Mouse (Mus musculus) kidney, adult 8-10 months (tissue): ENCODE results near the gene Slc7a11.

Experiments used
- DNase-seq, 2 experiments: peaks; one replicate each; pipeline ENCODE4 v3.0.0; 2022

The Slc7a11 gene

DNA sequence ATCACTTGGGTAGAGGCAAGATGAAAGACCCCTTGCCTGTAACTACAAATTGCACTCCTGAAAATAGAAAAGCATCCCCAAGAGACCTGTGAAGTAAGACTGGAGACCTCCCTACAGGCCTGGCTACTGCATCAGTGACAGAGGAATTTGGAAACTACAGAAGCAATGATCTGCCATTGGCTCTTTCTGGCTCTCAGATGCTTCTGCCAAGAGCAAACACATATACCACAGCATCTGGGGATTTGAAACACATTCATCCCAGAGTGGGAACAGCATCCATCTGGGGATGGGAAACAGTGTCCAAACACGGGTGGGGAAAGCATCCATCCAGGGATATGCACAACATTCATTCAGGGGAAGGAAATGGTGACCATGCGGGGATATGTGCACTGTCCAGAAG, 313.1 kb downstream of the Slc7a11 start:
- no peak for DNase-seq

- DNase-seq = no peak
Observed at GRCm38 (mm10) chr3:50121001-50121400, 322.4 kb downstream of the Slc7a11 start.

DNA sequence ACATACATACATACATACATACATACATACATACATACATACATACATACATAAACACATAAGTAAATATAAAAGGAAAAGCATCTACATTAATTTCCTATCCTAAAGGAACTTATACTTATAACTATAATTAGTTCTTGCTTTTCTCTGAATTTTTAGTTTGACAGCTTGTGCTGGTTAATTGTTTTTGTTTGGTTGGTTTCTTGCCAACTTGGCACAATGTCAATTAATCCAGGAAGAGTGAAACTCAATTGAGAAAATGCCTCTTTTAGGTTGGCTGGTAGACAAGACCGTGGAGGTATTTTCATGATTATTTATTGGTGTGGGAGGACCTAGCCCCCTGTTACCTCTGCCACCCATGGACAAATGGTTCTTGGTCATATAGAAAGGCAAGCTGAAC, 327.1 kb downstream of the Slc7a11 start:
- DNase-seq = no peak

- no peak for DNase-seq
Observed at GRCm38 (mm10) chr3:50105509-50105908, 337.9 kb downstream of the Slc7a11 start.

GRCm38 (mm10) chr3:50094404-50095092, 348.9 kb downstream of the Slc7a11 start:
- DNase-seq = no peak

DNA sequence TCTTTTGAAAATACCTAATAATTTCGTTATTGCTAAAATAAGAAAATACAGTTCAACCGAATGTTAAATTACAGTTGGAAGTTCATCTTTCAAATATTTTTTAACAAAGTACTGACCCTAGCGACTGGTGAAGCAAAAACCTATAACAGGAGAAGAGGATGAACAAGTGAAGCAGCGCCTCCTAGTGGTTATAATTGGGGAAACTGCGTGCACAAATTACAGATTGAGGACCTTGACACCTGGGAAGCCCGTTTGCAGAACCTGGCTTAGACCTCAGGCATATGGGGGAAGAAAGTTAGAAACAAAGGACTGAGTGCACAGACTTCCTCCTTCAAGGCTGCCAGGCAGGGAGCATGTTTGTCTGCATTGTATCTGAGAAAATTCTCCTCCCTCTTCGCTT, 366.4 kb downstream of the Slc7a11 start:
- peak; percentile 20 to 52 for DNase-seq

GRCm38 (mm10) chr3:50063396-50063795, 380.0 kb downstream of the Slc7a11 start:
- DNase-seq = no peak

DNA sequence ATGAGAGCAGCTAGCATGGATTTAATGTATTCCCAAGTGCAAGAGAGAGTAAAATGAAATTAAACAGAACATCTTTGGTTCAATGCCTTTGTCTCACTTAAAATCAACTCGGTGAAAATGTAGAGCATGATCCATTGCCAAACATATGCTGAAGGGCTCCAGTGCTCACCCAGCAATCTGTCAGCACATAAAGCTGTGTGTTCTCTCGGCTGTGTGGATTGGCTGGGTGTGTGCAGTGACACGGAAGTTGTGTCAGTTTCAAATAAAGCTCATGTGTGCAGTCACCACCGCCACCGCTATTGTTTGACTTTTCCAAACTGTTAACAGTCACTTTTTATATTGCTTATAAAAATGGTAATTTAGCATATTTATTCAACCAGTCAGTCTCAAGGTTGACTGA, 398.7 kb downstream of the Slc7a11 start:
- no peak for DNase-seq

DNA sequence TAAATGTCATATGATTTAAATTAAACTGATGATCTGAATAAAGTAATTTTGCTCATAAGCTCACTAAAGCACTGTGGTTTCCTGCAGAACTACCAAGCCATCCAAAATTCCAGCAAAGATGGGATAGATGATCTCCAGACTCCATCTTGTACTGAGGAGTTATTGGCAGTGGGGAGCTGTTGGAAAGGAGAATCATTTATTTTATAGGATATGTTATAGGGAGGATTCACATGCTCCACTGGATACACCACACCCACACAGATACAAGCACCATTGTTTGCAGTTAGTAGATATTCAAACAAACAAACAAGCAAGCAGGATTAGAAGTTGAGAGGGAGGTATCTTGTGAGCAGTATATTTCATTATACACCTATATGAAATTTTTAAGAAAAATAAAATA, 399.3 kb downstream of the Slc7a11 start:
- no peak for DNase-seq

DNA sequence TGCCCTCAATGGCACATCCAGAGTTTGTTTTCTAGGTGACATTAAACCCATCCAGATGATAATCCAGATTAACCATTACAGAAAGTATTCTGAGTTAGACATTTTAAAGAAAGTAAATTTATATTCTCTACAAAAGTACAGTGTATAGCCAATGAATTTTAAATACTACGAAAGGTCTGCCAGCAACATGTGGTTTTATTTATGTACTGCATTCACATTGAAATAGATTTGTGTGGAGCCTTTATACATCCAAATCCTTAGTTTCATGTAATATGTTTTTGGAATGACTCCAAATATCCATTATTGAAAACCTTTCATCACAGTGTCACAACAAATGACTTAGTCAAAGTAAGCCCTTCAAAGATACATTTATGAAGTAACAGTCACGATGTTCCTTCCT, 402.3 kb downstream of the Slc7a11 start:
- no peak for DNase-seq

- no peak for DNase-seq
Observed at GRCm38 (mm10) chr3:50035875-50036528, 407.4 kb downstream of the Slc7a11 start.

DNA sequence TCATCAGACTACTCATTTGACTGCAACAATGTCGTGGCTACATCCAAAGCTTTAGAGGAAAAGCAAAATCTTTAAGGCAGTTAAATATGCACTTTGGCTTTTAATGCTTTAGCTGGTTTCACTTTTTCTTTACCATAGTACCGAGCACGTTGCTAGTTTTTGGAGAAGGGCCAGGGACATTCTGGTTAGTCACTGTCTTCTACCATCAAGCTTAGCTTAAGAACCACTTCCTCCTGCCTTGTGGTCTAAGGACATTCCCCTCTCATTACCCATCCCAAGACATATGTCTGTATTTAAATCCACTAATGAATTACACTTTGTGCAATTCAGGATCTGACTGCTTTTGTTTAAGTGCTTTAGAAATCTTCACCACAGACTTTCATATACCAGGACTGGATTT, 410.1 kb downstream of the Slc7a11 start:
- no peak for DNase-seq

DNA sequence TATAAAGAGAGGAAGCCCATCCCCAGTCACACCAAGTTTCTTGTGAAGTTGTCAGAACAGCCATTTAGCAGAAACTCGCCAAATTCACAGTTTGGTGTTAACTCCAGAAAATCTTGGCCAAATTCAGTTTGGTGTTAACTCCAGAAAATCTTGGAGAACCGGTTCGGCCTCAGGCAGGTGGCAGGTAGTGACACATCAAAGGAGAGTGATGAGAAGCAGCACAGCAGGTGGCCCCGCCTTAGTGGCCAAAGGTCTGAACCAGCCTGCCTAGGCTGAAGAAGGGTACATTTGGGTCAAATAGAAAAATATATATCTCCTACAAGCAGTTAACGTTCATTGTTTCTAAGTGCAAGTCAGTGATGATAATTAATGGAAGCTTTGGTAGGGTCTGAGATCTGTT, 417.4 kb downstream of the Slc7a11 start:
- DNase-seq = no peak

DNA sequence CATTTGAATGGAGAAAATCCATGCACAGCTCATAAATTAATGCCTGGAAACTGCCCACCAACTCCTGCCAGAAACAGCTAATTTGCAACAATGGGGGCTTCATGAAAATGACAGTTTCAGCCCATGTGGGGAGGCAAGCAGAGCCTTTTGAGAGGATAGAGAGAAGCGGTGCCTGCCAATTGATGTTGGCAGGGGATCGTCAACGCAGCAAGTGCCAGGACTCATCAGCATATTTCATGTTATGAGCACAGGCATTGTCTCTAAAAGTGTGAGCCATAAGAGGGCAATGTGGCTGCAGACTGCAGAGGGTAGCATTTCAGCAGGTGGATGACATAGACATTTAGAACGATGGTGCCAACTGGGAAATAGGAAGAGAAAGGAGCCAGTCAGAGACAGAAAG, 429.0 kb downstream of the Slc7a11 start:
- DNase-seq = no peak

DNA sequence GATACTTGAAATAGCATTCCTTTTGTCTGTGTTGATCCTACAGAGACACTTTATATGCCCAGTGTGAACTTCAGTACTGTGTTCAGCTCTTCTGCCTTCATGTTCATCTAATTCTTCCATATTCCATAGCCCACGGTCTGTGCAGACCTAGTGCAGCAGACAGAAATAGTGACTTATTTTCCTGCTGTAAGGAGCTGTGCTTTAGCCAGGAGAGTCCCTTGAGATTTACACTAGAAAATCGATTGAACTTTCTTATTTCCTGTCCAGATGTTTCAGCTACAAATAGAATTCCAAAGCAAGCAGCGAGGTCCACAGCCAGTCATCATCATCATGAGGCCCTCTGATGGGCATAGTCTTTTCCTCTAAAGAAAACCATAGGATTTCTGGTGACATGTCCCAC, 431.4 kb downstream of the Slc7a11 start:
- peak in 1 of 2 experiments; percentile 4 for DNase-seq

DNA sequence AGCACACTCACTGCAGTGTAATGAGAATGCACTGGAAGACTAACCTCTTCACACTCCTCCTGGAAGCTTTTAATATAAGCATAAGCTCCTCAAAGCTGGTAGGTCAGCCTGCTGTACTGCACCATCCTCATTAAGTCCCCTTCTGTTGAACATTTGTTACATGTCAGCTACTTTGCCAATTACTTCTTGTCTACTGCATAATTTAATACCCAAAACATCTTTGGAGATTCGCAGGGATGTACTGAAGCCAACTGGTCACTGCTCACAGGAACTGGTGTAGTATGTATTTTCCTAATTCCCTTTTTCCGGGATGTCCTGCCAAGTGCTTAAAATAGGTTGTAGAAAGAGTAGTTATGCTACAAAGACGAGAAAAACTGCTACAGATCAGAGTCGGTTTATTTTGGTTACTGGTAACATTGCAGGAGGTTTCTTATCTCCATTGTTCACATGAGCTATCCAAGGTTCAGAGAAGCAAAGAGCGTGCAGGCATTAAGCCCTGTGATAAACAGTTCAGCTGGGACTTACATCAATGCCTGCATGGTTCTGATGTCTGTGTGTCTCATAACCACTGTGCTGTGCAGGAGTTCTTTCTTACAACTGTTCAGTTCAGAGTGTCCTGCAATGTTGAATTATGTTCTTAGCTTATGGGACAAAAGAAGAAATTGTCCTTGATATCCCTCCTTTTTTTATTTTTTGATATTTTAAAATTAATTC, 439.3 kb downstream of the Slc7a11 start:
- DNase-seq = no peak

DNA sequence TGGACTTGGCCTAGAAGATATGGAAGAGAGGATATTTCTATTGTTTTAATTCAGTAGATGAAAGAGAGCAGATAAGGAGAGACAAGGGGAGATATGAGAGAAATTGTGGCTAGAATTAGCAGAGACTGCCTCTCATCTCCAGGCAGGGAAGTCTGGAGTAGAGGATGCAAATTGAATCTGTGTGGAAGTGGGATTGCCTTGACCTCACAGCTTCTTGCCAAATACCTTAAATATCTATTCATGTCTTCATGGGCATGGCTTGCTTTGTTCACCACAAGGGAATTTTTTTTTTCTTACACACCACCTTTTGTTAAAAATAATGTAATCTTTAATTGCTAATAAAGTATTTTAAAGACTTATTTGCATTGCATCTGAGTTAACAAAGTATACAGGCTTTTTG, 441.3 kb downstream of the Slc7a11 start:
- no peak for DNase-seq

DNA sequence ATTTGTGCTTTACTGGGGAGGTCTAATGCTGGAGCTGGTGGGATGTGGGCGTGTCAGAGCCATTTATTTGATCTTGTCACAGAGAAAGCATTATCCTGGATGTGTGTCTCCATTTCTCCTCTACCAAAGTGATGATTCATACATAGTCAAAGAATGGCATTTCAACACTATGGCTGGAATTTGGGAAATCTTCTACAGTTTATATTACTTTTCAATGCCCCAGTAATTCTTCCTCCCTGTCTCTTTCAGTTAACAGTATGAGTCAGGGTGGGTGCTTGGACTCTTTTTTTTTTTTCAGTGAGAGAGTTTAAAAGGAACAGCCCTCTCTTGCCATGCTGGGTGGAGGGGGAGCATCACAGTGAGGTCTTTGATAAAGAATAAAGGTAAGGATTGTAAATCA, 441.8 kb downstream of the Slc7a11 start:
- DNase-seq = no peak

- DNase-seq = peak; percentile 4 to 6
Observed at GRCm38 (mm10) chr3:49992891-49993290, 450.5 kb downstream of the Slc7a11 start.

DNA sequence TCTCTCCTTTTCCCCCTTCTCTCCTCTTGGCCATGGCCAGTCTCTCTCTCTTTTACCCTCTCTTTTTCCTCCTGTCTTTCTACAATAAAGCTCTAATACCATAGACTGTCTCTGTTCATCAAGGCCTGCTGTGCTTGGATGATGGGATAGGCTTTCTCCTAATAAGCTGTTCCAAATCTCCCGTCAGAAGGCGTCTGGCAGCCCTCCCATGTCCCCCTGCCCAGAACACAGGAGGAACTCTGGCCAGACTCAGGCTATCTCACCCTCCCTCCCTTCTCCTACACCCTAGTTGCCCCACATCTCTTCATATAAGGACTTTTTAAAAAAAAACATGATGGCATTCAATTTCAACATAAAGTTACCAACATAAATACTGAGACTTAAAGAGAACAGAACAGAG, 456.2 kb downstream of the Slc7a11 start:
- DNase-seq = no peak

GRCm38 (mm10) chr3:49984795-49985194, 458.6 kb downstream of the Slc7a11 start:
- DNase-seq = no peak

DNA sequence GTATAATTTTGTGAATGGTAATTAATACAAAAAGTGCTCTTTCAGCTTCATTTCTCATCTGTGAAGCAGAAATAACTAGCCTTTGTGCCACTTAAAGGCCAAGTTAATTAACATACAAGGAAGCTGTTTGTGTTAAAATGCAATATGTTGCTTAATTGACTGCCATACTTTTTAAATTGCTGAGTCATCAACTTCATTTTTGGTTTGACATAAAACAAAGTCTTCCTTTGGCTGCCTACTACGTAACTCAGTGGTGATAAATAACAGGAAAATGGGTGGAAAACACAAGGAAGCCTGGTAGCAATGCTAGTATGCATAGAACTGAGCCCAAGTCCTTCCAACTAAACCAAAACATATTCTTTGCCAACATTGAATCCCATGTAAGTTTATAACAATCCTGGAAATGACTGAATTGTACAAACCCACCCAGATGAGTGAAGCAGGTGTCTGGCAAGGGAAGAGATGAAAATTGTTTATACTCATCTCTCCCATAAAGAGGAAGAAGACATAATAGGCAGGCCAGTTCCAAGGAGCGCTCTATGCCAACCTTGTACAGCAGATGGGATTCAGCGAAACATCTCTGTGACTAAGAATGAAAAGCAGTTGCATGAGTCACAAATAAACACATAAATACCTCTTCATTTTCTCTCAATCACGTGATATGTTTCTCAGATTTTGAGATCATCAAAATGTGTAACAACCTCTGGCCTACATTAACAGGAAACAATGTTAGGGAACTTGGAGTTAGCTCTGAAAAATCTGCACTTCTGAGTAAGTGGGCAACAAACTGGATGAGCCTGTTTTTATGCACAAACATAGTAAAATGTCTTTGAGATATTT, 459.8 kb downstream of the Slc7a11 start:
- no peak for DNase-seq

GRCm38 (mm10) chr3:49973994-49974393, 469.4 kb downstream of the Slc7a11 start:
- DNase-seq = no peak
